Mouse (Mus musculus) lung, postnatal 0 days (tissue): ENCODE data around the gene Olfr16.

Experiments
- CTCF ChIP-seq: IDR thresholded peaks from 2 replicates; pipeline ENCODE4 v1.5.1; 2016; ENCODE audit warnings: antibody characterized with exemption, mild to moderate bottlenecking
- EP300 ChIP-seq: IDR thresholded peaks from 2 replicates; pipeline ENCODE4 v1.6.1; 2016; ENCODE audit warnings: antibody characterized with exemption, mild to moderate bottlenecking, control low read depth

GRCm38 (mm10) chr1:172990635-172991009, 40.4 kb downstream of the Olfr16 start:
- TF ChIP-seq CTCF (no peak), EP300 (no peak)
